Mouse (Mus musculus) G1E (cell line): Measurements from ENCODE around the gene Pde4a.

Experiments used
- CTCF ChIP-seq: IDR thresholded peaks from 2 replicates; pipeline ENCODE4 v1.5.1; 2012; ENCODE audit warnings: low read depth, low read length, inconsistent platforms, mixed read lengths
- GATA1 ChIP-seq: IDR thresholded peaks from 2 replicates; pipeline ENCODE4 v1.6.1; 2012; ENCODE audit warnings: borderline replicate concordance, low read length, inconsistent platforms, mixed read lengths
- GATA2 ChIP-seq: IDR thresholded peaks from 2 replicates; pipeline ENCODE4 v1.6.1; 2012; ENCODE audit warnings: low read depth, low read length, inconsistent platforms, borderline replicate concordance
- POLR2AphosphoS5 ChIP-seq: IDR thresholded peaks from 2 replicates; pipeline ENCODE4 v1.6.1; 2012; ENCODE audit warnings: low read depth, low read length, inconsistent platforms; ENCODE audit not compliant: insufficient replicate concordance
- TAL1 ChIP-seq: conservative IDR thresholded peaks from 2 replicates; pipeline ENCODE4 v1.6.1; 2012; ENCODE audit warnings: low read depth, low read length, inconsistent platforms, mixed read lengths

DNA sequence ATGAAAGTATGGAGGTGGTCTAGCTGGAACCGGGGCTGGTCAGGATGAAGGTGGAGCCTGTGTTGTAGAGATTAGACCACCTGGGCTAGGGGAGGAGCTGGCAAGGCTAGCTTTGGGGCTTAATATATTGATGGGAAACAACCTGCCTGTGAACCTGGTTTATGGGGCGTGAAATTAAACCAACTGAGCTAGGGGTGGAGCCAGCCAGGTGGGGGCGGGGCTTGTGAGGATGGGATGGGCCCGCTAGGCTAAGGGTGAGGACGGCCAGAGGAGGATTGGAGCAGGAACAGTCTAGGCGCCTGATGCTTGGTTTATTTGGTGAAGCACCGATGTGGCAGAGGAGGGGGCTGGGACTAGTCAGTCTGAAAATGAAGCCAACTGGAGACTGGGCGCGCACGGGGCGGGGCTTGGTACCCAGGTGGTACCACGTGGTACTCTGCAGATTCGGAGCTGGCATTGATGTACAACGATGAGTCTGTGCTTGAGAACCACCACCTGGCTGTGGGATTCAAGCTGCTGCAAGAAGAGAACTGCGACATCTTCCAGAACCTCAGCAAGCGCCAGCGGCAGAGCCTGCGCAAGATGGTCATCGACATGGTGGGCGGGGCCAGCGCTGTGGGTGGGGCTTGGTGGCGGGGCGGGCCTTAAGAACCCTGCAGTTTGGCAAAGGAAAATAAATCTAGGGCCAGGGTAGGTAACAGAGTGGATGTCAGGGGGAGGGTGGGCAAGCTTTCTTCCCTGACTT lies 39.2 kb downstream of the Pde4a start:
- TF ChIP-seq GATA1 (no peak), CTCF (no peak), TAL1 (no peak), POLR2AphosphoS5 (no peak), GATA2 (no peak)
